Mouse (Mus musculus) forebrain, embryonic 10.5 days (tissue): Measurements from ENCODE around the gene Flvcr2. TPM values are rescaled to one million over a fixed set of nuclear protein-coding genes. Genes with fewer than 3 reads are reported as not detected.
A peak's percentile ranks its signal among the peaks of the same experiment; 100 is the strongest.

Source experiments
- DNase-seq: peaks from one replicate; pipeline ENCODE4 v3.0.0-alpha.2; 2017; ENCODE audit warnings: low spot score; ENCODE audit errors: extremely low spot score
- H3K27ac ChIP-seq: fragments of 300-500 bp; sonication (generic); 2 replicates; pipeline ENCODE4 v1.5.1; 2016; ENCODE audit warnings: mild to moderate bottlenecking
- H3K27me3 ChIP-seq: fragments of 300-500 bp; sonication (generic); 2 replicates; pipeline ENCODE4 v1.6.1; 2016; ENCODE audit warnings: mild to moderate bottlenecking; ENCODE audit not compliant: poor library complexity, severe bottlenecking
- H3K36me3 ChIP-seq: fragments of 300-500 bp; sonication (generic); replicated peaks from 2 replicates; pipeline ENCODE4 v1.6.1; 2016; ENCODE audit warnings: mild to moderate bottlenecking, moderate library complexity
- H3K4me1 ChIP-seq: fragments of 300-500 bp; sonication (generic); 2 replicates; pipeline ENCODE4 v1.6.1; 2016
- H3K4me3 ChIP-seq: fragments of 300-500 bp; sonication (generic); 2 replicates; pipeline ENCODE4 v1.5.1; 2016; ENCODE audit warnings: mild to moderate bottlenecking, moderate library complexity
- H3K9me3 ChIP-seq: fragments of 300-500 bp; sonication (generic); 2 replicates; pipeline ENCODE4 v1.6.1; 2016; ENCODE audit warnings: mild to moderate bottlenecking, moderate library complexity
- WGBS: fragments of 180-500 bp; shearing (Covaris S2); methylation state at CpG from one replicate; pipeline ENCODE4 v1.1.7; 2016; 5-methylcytosine and 5-hydroxymethylcytosine counted together
- polyA plus RNA-seq: library from polyadenylated mRNA; unstranded; fragments of >200 nt; fragmentation: Nextera tagmentation; extraction: Ambion mirVana; gene quantifications from 2 replicates; pipeline ENCODE4 v1.2.1, GENCODE M21; 2016

Gene Flvcr2
- polyA plus RNA-seq, 1 experiment from 2014 or later = 0.62 TPM

DNA sequence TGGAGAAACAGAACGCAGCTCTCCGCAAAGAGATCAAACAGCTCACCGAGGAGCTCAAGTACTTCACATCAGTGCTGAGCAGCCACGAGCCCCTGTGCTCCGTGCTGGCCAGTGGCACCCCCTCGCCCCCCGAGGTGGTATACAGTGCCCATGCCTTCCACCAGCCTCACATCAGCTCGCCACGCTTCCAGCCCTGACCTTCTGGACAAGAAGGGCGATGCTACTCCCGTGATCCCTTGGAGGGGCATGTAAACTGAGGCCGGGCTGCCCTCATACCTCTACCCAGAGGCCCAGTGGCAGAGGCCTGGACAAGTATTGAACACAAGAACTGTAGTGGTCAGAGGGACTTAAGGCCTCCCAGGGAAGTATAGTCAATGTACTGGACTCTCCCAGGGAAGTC, 37.8 kb upstream of the Flvcr2 start:
- no peak overlapping the region for H3K27ac ChIP-seq
- peaks cover 35% of the 10 kb centered on the region for H3K27me3 ChIP-seq
- no peak for DNase-seq
- H3K4me1 ChIP-seq = peaks cover 17% of the 10 kb centered on the region
- 89% methylated on average over 12 of the region's 12 CpGs for WGBS
- no peaks in the 10 kb centered on the region for H3K36me3 ChIP-seq
- no peaks in the 10 kb centered on the region for H3K9me3 ChIP-seq
- H3K4me3 ChIP-seq = no peak overlapping the region

DNA sequence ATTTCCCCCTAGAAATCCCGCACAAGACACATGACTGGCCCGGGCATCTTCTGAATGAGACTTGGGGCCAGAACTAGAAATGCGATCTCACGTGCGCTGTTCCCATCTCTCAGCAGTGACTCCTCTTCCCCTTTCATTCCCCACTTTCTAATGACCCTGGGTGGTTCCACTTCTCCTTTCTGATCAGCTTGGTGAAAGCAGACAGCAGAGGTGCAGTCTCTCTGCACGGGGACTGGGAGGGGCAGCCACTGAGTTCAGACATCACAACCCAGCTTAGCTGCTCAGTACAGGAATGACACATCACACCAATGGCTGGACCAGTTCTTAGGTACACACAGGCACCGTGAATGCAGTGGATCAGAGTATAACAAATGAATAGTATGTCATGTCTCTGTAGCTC, 35.6 kb upstream of the Flvcr2 start:
- H3K27ac ChIP-seq = no peak overlapping the region
- WGBS = 88% methylated on average over 7 of the region's 7 CpGs
- peaks cover 4% of the 10 kb centered on the region for H3K4me1 ChIP-seq
- no peak overlapping the region for H3K4me3 ChIP-seq
- H3K36me3 ChIP-seq = no peaks in the 10 kb centered on the region
- no peak for DNase-seq
- H3K9me3 ChIP-seq = no peaks in the 10 kb centered on the region
- H3K27me3 ChIP-seq = peaks cover 20% of the 10 kb centered on the region

DNA sequence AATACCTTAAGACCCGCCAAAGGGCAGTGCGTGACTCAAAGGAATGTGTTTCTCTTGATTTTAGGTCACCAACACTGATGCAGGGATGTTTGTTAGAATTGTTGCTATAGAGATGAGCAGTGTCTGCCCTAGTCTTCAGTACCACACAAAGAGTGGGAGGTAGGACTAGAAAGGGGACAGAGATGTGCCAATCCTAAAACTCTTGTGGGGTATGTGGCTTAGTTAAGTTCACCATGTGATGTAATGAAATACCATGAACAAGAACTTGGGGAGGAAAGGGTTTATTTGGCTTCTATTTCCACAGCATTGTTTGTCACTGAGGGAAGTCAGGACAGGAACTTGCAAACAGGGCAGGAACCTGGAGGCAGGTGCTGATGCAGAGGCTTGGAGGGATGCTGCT, 33.8 kb upstream of the Flvcr2 start:
- H3K36me3 ChIP-seq = no peaks in the 10 kb centered on the region
- H3K4me1 ChIP-seq = no peaks in the 10 kb centered on the region
- H3K27ac ChIP-seq = no peak overlapping the region
- H3K27me3 ChIP-seq = peaks cover 1% of the 10 kb centered on the region
- DNase-seq = no peak
- no peaks in the 10 kb centered on the region; the same call in 1 of the 2 replicates for H3K9me3 ChIP-seq
- no peak overlapping the region for H3K4me3 ChIP-seq
- WGBS = 89% methylated on average over 2 of the region's 2 CpGs

DNA sequence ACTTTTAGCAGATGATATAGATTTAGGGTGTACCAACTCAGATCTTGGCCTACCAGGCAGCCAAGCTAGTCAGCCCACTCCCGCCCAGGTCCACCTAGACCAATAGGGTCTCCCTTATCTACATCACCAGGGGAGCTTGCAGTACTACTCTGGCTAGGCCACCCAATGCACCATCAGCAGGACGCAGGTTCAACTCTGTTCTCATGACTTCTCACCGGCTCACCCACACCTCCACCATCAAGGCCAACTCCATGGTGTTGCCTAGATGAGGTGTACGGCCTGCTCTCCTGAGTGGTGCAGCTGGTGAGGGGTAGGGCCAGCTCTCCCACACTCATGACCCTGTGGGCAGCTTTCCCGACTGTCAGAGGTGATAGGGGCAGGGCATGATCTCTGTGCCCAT, 32.2 kb upstream of the Flvcr2 start:
- Histone ChIP-seq H3K4me3 (no peak overlapping the region), H3K36me3 (no peaks in the 10 kb centered on the region), H3K27ac (no peak overlapping the region), H3K27me3 (no peaks in the 10 kb centered on the region), H3K4me1 (no peaks in the 10 kb centered on the region), H3K9me3 (no peaks in the 10 kb centered on the region; the same call in 1 of the 2 replicates)
- no peak for DNase-seq
- WGBS = 91% methylated on average over 5 of the region's 5 CpGs

DNA sequence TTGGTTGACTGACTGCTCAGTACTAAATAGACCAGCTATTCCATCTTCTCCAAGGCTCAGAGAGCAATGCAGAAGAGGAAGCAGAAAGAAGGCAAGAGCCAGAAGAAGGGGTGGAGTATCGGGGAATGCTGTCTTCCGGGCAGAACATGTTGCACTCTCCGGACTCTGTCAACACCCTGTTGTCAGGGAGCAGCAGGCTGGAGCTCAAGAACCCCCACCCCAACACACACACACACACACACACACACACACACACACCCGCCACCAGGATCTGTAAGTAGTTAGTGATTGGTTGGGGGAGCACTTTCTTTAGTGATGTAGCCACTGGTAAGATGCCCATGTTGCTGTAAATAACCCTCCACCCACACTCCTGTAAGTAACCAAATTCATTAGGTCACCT, 21.0 kb upstream of the Flvcr2 start:
- no peaks in the 10 kb centered on the region for H3K36me3 ChIP-seq
- 87% methylated on average over 4 of the region's 4 CpGs for WGBS

DNA sequence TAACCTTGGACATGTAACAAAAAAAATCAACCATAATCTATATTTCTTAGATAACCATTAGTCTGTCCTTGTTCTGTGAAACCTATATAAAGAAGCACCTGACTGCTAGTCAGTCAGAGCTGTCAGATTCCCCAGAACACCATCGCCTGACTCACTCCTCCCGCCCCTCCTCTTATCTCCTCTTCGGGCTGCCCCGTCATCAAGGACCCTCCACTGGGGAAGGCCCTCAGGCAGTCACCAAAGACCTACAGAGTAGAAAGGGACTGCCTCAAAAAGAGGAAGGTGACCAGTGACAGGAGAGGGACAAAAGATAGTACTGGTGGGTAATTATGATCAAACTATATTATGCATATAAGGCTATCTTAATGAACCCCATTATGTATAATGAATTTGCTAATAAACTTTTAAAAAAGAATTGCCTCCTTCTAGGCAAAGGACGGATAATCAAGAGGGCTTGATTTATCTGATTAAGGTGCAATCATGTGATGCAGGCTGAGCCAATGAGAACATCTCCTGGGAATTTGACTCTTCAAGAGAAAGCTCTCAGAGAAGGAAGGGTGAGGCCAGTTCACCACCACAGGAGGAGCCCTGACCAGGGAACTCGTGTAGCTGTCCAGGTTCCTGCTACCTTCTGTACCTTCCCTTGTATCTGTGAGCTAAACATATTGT, 19.5 kb upstream of the Flvcr2 start:
- DNase-seq = no peak
- Histone ChIP-seq H3K27ac (no peak overlapping the region), H3K36me3 (no peaks in the 10 kb centered on the region), H3K27me3 (no peaks in the 10 kb centered on the region), H3K4me1 (0 out of 2 replicates have a peak, but pooled peaks cover 5% of the 10 kb centered on the region), H3K4me3 (no peak overlapping the region), H3K9me3 (no peaks in the 10 kb centered on the region)
- 74% methylated on average over 6 of the region's 6 CpGs for WGBS

More for the DNA sequence above, 21.0 kb upstream of the Flvcr2 start:
- no peak for DNase-seq
- no peaks in the 10 kb centered on the region for H3K27me3 ChIP-seq
- no peak overlapping the region for H3K27ac ChIP-seq
- 0 out of 2 replicates have a peak, but pooled peaks cover 5% of the 10 kb centered on the region for H3K4me1 ChIP-seq
- H3K4me3 ChIP-seq = no peak overlapping the region
- no peaks in the 10 kb centered on the region for H3K9me3 ChIP-seq

DNA sequence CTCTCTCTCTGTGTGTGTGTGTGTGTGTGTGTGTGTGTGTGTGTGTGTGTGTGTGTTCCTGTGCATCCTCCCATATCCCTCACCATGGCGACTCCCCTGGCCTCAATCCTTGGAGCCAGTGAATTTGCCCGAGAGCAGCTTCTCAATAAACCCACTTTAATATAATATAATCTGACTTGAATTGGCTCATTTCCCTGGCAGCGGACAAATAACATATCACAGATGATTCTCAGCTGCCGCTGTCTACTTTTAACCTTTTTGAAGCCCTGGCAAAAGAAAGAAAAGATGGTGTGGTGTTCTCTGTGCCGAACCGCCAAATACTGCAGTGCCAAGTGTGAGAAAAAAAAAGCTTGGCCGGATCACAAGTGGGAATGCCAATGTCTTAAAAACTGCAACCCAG, 18.2 kb upstream of the Flvcr2 start:
- H3K27me3 ChIP-seq = no peaks in the 10 kb centered on the region
- no peaks in the 10 kb centered on the region for H3K9me3 ChIP-seq
- H3K36me3 ChIP-seq = no peaks in the 10 kb centered on the region
- DNase-seq = no peak
- H3K4me1 ChIP-seq = 0 out of 2 replicates have a peak, but pooled peaks cover 5% of the 10 kb centered on the region
- H3K27ac ChIP-seq = no peak overlapping the region
- no peak overlapping the region for H3K4me3 ChIP-seq
- 85% methylated on average over 7 of the region's 7 CpGs for WGBS

DNA sequence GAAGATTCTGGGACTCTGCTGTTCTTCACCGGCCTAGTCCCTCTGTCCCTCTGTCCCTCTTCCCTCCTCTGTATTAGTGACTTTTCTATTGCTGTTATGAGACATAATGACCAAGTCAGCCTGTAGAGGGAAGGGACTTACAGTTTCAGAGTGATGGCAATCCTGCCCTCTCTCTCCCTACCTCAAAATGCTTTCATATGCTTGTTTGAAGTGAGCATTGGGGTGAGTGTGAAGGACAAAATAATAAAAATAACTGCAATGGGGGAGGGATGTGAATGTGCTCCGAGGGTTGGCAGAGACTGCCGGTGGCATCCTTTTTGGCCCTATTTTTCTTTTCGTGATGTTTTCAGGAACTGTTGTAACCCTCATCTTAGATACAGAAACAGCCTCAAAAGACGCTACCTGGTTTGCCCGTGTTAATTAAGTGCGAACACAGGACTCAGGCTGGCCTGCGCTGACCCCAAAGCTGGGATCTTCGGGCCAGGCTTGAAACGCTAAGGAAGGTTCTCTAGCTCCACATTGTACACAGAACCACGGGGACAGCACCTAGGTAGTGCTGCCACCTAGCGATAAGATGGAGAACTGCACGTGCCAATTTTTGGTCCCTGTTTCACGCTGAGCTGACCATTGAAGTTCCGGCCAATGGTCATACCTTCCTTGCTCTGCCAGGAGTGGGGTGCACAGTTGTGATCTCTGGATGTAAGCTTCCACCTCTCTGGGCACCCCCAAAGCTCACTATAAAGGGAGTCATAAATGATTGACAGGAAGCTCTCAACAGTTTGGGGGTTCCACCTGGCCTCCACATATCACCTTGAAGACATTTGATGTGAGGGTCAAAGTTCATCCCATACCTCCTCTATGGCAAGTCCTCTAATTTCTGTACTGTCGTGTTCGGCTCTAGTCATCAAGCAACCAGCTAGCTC, 17.1 kb upstream of the Flvcr2 start:
- no peak overlapping the region for H3K4me3 ChIP-seq
- H3K27me3 ChIP-seq = no peaks in the 10 kb centered on the region
- no peaks in the 10 kb centered on the region for H3K36me3 ChIP-seq
- 0 out of 2 replicates have a peak, but pooled peaks cover 5% of the 10 kb centered on the region for H3K4me1 ChIP-seq
- DNase-seq = peak; percentile 58
- no peaks in the 10 kb centered on the region for H3K9me3 ChIP-seq
- H3K27ac ChIP-seq = no peak overlapping the region
- 40% methylated on average over 17 of the region's 17 CpGs for WGBS

DNA sequence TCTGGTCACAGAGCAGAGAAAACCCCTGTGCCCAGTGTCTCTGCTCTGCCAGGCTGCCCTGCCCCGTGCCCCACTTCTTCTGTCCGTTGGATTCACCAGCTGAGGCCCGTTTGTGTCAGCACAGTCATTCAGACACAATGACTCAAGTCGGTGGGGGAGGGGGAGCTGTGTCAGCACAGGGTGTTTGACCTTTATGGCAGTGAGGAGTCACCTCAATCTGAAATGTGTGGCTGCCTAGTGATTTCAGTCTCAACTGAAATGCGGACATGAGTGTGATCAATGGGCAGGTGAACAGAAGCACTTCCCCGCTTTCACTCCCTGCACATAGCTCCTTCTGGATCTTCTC, 16.4 kb upstream of the Flvcr2 start:
- no peak overlapping the region for H3K27ac ChIP-seq
- no peaks in the 10 kb centered on the region for H3K36me3 ChIP-seq
- H3K4me3 ChIP-seq = no peak overlapping the region
- WGBS = 80% methylated on average over 6 of the region's 6 CpGs
- DNase-seq = no peak
- H3K4me1 ChIP-seq = 0 out of 2 replicates have a peak, but pooled peaks cover 5% of the 10 kb centered on the region
- H3K27me3 ChIP-seq = no peaks in the 10 kb centered on the region
- no peaks in the 10 kb centered on the region for H3K9me3 ChIP-seq

DNA sequence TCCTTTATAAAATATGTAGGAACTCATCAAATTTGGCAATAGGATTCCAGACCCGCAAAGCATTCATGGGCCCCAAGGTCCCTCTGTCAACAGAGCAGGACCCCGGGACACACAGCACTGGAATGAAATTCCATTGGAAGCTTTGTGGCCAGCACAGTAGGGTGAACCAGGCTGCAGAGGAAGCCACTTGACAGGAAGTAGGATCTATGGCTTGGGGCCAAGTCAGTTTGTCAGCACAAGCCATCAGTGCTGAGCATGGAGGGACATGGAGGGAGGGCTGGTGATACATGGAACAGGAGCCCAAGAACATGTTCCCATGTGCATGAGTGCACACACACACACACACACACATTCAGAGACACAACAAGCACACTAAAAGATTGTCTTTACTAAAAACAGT, 10.1 kb upstream of the Flvcr2 start:
- Histone ChIP-seq H3K4me1 (no peaks in the 10 kb centered on the region), H3K27ac (no peak overlapping the region), H3K27me3 (no peaks in the 10 kb centered on the region), H3K4me3 (no peak overlapping the region), H3K36me3 (no peaks in the 10 kb centered on the region), H3K9me3 (no peaks in the 10 kb centered on the region)
- 83% methylated on average over 2 of the region's 2 CpGs for WGBS
- DNase-seq = no peak

DNA sequence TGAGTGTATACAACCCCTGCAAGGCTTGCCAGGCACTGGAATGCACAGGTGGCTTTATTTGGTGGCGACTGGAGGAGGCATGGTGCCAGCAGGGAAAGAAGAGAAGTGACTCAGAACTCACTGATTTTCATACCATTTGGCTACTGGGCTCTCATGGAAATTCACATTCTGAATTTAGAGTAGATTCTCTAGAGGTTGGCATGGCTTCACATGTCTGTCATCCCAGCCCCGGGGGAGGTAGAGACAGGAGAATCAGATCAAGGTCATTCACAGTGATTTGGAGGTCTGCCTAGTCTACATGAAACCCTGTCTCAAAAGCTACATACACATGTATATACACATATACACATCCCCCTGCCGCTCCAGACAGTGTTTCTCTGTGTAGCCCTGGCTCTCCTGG, 9.4 kb upstream of the Flvcr2 start:
- Histone ChIP-seq H3K4me1 (no peaks in the 10 kb centered on the region), H3K27ac (no peak overlapping the region), H3K36me3 (no peaks in the 10 kb centered on the region), H3K27me3 (no peaks in the 10 kb centered on the region), H3K9me3 (no peaks in the 10 kb centered on the region), H3K4me3 (no peak overlapping the region)
- no peak for DNase-seq
- 97% methylated on average over 3 of the region's 3 CpGs for WGBS

DNA sequence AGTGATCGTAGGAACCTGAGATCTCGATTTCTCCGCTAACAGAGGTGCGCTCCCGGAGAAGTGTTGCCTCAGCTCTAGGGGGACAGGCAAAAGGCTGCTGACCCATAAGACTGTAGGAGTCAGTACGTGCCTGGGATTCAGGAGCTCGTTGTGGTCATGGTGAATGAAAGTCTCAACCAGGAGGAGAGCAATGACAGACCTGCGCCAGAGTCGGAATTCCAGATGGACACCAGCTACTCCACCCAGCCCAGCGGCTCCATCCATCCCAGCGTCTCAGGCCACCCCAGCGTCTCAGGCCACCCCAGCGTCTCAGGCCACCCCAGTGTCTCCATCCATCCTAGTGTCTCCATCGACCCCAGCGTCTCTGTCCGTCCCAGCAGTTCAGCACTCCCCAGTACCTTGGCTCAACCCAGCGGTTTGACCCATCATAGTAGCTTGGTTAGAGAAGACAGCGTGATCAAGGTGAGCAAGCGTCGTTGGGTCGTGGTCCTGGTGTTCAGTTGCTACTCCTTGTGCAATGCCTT, 419 bp downstream of the Flvcr2 start:
- 24% methylated on average over 21 of the region's 21 CpGs for WGBS
- Histone ChIP-seq H3K27me3 (peaks cover 31% of the 10 kb centered on the region), H3K9me3 (no peaks in the 10 kb centered on the region), H3K4me3 (peak overlapping the region; percentile 59), H3K4me1 (peaks cover 17% of the 10 kb centered on the region), H3K36me3 (no peaks in the 10 kb centered on the region), H3K27ac (peak overlapping the region; percentile 51)
- peak; percentile 15 for DNase-seq

DNA sequence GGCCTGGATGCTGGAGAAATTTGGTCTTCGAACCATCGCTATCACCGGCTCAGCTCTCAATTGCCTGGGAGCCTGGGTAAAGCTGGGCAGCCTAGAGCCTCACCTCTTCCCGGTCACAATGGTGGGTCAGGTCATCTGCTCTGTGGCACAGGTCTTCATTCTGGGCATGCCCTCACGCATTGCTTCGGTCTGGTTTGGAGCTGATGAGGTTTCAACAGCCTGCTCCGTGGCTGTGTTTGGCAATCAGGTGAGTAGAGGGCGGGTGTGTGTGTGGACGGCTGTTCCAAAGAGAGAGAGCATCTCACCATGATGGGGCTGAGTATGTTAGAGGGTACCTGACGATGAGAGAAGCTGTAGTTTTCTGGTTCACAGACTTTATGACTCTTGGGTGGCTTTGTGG, 1.0 kb downstream of the Flvcr2 start:
- Histone ChIP-seq H3K36me3 (no peaks in the 10 kb centered on the region), H3K9me3 (no peaks in the 10 kb centered on the region), H3K4me3 (no peak overlapping the region), H3K27ac (no peak overlapping the region), H3K27me3 (peaks cover 31% of the 10 kb centered on the region), H3K4me1 (peaks cover 17% of the 10 kb centered on the region)
- DNase-seq = no peak
- WGBS = 91% methylated on average over 10 of the region's 10 CpGs
